Mouse (Mus musculus) CH12.LX (cell line): ENCODE results near the gene H2-Aa. TPM values are rescaled to one million over a fixed set of nuclear protein-coding genes. Genes with fewer than 3 reads are reported as not detected.

ENCODE experiments used
- DNase-seq: peaks from one replicate; pipeline ENCODE4 v3.0.0-alpha.2; 2013; ENCODE audit errors: extremely low read depth
- H3K27ac ChIP-seq: 2 replicates; pipeline ENCODE4 v1.5.1; 2012; ENCODE audit warnings: low read depth, mild to moderate bottlenecking, control low read depth, moderate library complexity; ENCODE audit not compliant: insufficient read depth
- H3K27me3 ChIP-seq: replicated peaks from 2 replicates; pipeline ENCODE3; 2012; ENCODE audit warnings: inconsistent platforms
- H3K36me3 ChIP-seq, 2 experiments: replicated peaks in 1 of 2; 2 replicates each; pipeline versions ENCODE3 to v1.6.1; 2012; ENCODE audit warnings: inconsistent platforms in 1 of 2, low read length in 1 of 2, mild to moderate bottlenecking in 1 of 2, mixed read lengths in 1 of 2, moderate library complexity in 1 of 2; ENCODE audit not compliant: control insufficient read depth in 1 of 2, insufficient read depth in 1 of 2
- H3K4me1 ChIP-seq, 2 experiments: 2 replicates each; pipeline ENCODE4 v1.6.1; 2012; ENCODE audit warnings: inconsistent platforms in 1 of 2, moderate library complexity in 1 of 2; ENCODE audit not compliant: insufficient read depth in 2 of 2, control insufficient read depth in 1 of 2
- H3K4me2 ChIP-seq: 2 replicates; pipeline ENCODE4 v1.6.1; 2012; ENCODE audit warnings: low read depth, mild to moderate bottlenecking, control low read depth; ENCODE audit not compliant: poor library complexity, insufficient read depth, severe bottlenecking
- H3K4me3 ChIP-seq, 3 experiments: fragments of 150-350 bp in 1 of 3; sonication (generic) in 1 of 3; replicated peaks in 1 of 3; 2 replicates each; pipeline versions ENCODE3 to v1.5.1; 2011 to 2012; ENCODE audit warnings: low read depth in 2 of 3, low read length in 2 of 3, mild to moderate bottlenecking in 2 of 3, moderate library complexity in 2 of 3, control low read depth in 1 of 3, improper control_type of control experiment in 1 of 3, inconsistent platforms in 1 of 3, mixed read lengths in 1 of 3; ENCODE audit not compliant: poor library complexity in 1 of 3
- H3K79me2 ChIP-seq: replicated peaks from 2 replicates; pipeline ENCODE4 v1.6.1; 2012; ENCODE audit warnings: mild to moderate bottlenecking, moderate library complexity; ENCODE audit not compliant: control insufficient read depth, poor library complexity, insufficient read depth, severe bottlenecking; ENCODE audit errors: extremely low read depth
- H3K9ac ChIP-seq: 2 replicates; pipeline ENCODE4 v1.6.1; 2012; ENCODE audit warnings: low read depth, mild to moderate bottlenecking, control low read depth, moderate library complexity; ENCODE audit not compliant: insufficient read depth
- H3K9me3 ChIP-seq: replicated peaks from 2 replicates; pipeline ENCODE3; 2012; ENCODE audit warnings: low read length, inconsistent platforms, mixed read lengths
- CHD1 ChIP-seq: IDR thresholded peaks from 2 replicates; pipeline ENCODE4 v1.6.1; 2012; ENCODE audit warnings: low read depth, low read length, improper control_type of control experiment, inconsistent platforms
- CTCF ChIP-seq, 2 experiments: IDR thresholded peaks in 1 of 2; conservative IDR thresholded peaks in 1 of 2; 2 replicates each; pipeline ENCODE4 v1.5.1; 2011 to 2012; ENCODE audit warnings: low read depth in 2 of 2, low read length in 2 of 2, improper control_type of control experiment in 1 of 2, inconsistent platforms in 1 of 2, mild to moderate bottlenecking in 1 of 2, moderate library complexity in 1 of 2
- HCFC1 ChIP-seq: IDR thresholded peaks from 2 replicates; pipeline ENCODE4 v1.6.1; 2012; ENCODE audit warnings: low read depth, mild to moderate bottlenecking, inconsistent platforms, low read length, improper control_type of control experiment
- IRF4 ChIP-seq: IDR thresholded peaks from 2 replicates; pipeline ENCODE4 v1.6.1; 2014; ENCODE audit warnings: low read depth, mild to moderate bottlenecking, inconsistent platforms, low read length, improper control_type of control experiment
- JUND ChIP-seq: conservative IDR thresholded peaks from 2 replicates; pipeline ENCODE4 v1.6.1; 2011; ENCODE audit warnings: low read depth, low read length, improper control_type of control experiment
- KAT2A ChIP-seq: IDR thresholded peaks from 2 replicates; pipeline ENCODE4 v1.6.1; 2012; ENCODE audit warnings: low read length, improper control_type of control experiment, inconsistent platforms; ENCODE audit not compliant: insufficient replicate concordance
- MAFK ChIP-seq: IDR thresholded peaks from 2 replicates; pipeline ENCODE4 v1.6.1; 2011; ENCODE audit warnings: low read length, improper control_type of control experiment; ENCODE audit not compliant: insufficient replicate concordance
- MAX ChIP-seq: IDR thresholded peaks from 2 replicates; pipeline ENCODE4 v1.6.1; 2011; ENCODE audit warnings: low read length, improper control_type of control experiment
- MEF2A ChIP-seq: IDR thresholded peaks from 2 replicates; pipeline ENCODE4 v1.6.1; 2014; ENCODE audit warnings: low read depth, mild to moderate bottlenecking, inconsistent platforms, low read length, improper control_type of control experiment, borderline replicate concordance
- MYC ChIP-seq: IDR thresholded peaks from 2 replicates; pipeline ENCODE4 v1.6.1; 2011; ENCODE audit warnings: low read depth, mild to moderate bottlenecking, improper control_type of control experiment, low read length
- PAX5 ChIP-seq: IDR thresholded peaks from 2 replicates; pipeline ENCODE4 v1.6.1; 2012; ENCODE audit warnings: low read length, inconsistent platforms, mixed read lengths
- POLR2A ChIP-seq: IDR thresholded peaks from 2 replicates; pipeline ENCODE4 v1.6.1; 2011; ENCODE audit warnings: low read depth, mild to moderate bottlenecking, improper control_type of control experiment, low read length
- POLR2AphosphoS2 ChIP-seq: IDR thresholded peaks from 2 replicates; pipeline ENCODE4 v1.6.1; 2011; ENCODE audit warnings: low read depth, low read length, improper control_type of control experiment
- RAD21 ChIP-seq: IDR thresholded peaks from 2 replicates; pipeline ENCODE4 v1.6.1; 2011; ENCODE audit warnings: low read depth, mild to moderate bottlenecking, low read length, improper control_type of control experiment, moderate library complexity
- RCOR1 ChIP-seq: conservative IDR thresholded peaks from 2 replicates; pipeline ENCODE4 v1.6.1; 2012; ENCODE audit warnings: low read depth, mild to moderate bottlenecking, inconsistent platforms, low read length, improper control_type of control experiment
- SIN3A ChIP-seq: IDR thresholded peaks from 2 replicates; pipeline ENCODE4 v1.6.1; 2012; ENCODE audit warnings: low read length, improper control_type of control experiment, inconsistent platforms
- SMC3 ChIP-seq: IDR thresholded peaks from 2 replicates; pipeline ENCODE4 v1.6.1; 2011; ENCODE audit warnings: low read depth, low read length, improper control_type of control experiment
- TCF12 ChIP-seq: IDR thresholded peaks from 2 replicates; pipeline ENCODE4 v1.6.1; 2014; ENCODE audit warnings: low read depth, mild to moderate bottlenecking, inconsistent platforms, low read length, improper control_type of control experiment
- UBTF ChIP-seq: IDR thresholded peaks from 2 replicates; pipeline ENCODE4 v1.6.1; 2012; ENCODE audit warnings: low read depth, mild to moderate bottlenecking, inconsistent platforms, low read length, improper control_type of control experiment, moderate library complexity
- USF1 ChIP-seq: IDR thresholded peaks from 2 replicates; pipeline ENCODE4 v1.6.1; 2014; ENCODE audit warnings: low read depth, mild to moderate bottlenecking, inconsistent platforms, low read length, improper control_type of control experiment
- ZC3H11A ChIP-seq: IDR thresholded peaks from 2 replicates; pipeline ENCODE4 v1.6.1; 2012; ENCODE audit warnings: low read depth, mild to moderate bottlenecking, inconsistent platforms, low read length, improper control_type of control experiment
- ZNF384 ChIP-seq: IDR thresholded peaks from 2 replicates; pipeline ENCODE4 v1.6.1; 2012; ENCODE audit warnings: low read depth, low read length, improper control_type of control experiment, inconsistent platforms
- dilution Hi-C: fragments of 300-500 bp; cut with MboI; formaldehyde crosslinking; loops from 2 replicates; pipeline ENCODE4 v1.14.3; 2020; ENCODE audit warnings: low sequenced_read_pairs; ENCODE audit not compliant: extremely low pct_unique_long_range_greater_than_20kb, extremely low pct_ligation_motif_present
- in situ Hi-C: fragments of 300-500 bp; cut with MboI; formaldehyde crosslinking; loops from 3 replicates; pipeline ENCODE4 v1.14.3; 2019; ENCODE audit warnings: low sequenced_read_pairs, low pct_ligation_motif_present, low pct_unique_long_range_greater_than_20kb, mixed read lengths
- polyA plus RNA-seq: library from polyadenylated mRNA; unstranded; fragments of >175 nt; gene quantifications from 2 replicates; pipeline ENCODE4 v1.2.1, GENCODE M21; 2012; ENCODE audit warnings: low read depth; ENCODE audit not compliant: insufficient read length
- total RNA-seq, 2 experiments: library from RNA; depleted of rRNA; stranded (reverse); fragments of 300-350 nt in 1 of 2; fragments of >200 nt in 1 of 2; gene quantifications; 2 replicates each; pipeline ENCODE4 v1.2.3; 2012 to 2014

The H2-Aa gene
- total and polyA plus RNA-seq, 3 experiments: 385 to 958 (median 488) TPM

DNA sequence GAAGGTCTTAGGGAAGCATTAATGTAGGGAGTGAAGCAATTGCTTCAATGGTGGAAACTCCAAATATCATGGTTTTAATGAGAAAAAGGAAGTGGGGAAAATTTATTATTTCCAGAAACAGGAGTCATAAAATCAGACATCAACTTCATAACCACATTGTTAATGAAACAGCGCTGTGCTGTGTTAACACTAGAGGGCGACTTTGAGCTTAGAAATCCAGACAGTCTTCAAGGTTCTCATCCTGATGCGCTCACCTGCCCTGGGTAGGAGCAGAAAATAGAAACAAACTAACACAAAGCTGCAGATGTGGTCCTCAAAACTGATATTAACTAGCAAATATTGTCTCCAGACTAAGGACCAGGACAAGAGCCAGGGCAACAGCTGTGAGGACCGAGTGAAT, 37.7 kb downstream of the H2-Aa start:
- Histone ChIP-seq H3K9ac (no peak overlapping the region), H3K4me1 (peaks cover 0 to 31% of the 10 kb centered on the region in 2 experiments; a peak in 2 of 4 replicates), H3K36me3 (peaks cover 0 to 5% of the 10 kb centered on the region in 2 experiments), H3K79me2 (no peaks in the 10 kb centered on the region), H3K9me3 (no peaks in the 10 kb centered on the region), H3K27me3 (no peaks in the 10 kb centered on the region), H3K27ac (no peak overlapping the region), H3K4me3 (no peak overlapping the region), H3K4me2 (no peak overlapping the region)
- dilution Hi-C loops: no loop called here
- peak; percentile 80 for DNase-seq
- peak; percentile 84 for TF ChIP-seq RAD21
- no peak for TF ChIP-seq POLR2A
- peak; percentile 91 for TF ChIP-seq SMC3
- TF ChIP-seq CTCF (conservative IDR thresholded peaks at IDR 0.05 in 1 of 2, IDR thresholded peaks at IDR 0.05 in 1 of 2; ENCODE audit: low read depth in 2 of 2, low read length in 2 of 2): peak; percentile 79 to 89
- TF ChIP-seq POLR2AphosphoS2: no peak
- TF ChIP-seq IRF4: no peak
- TF ChIP-seq MEF2A: 0 out of 2 replicates have a peak, but pooled peaks have one; percentile 25
- no peak for TF ChIP-seq KAT2A
- no peak for TF ChIP-seq MAFK
- peak; percentile 50; the same call in 1 of the 2 replicates for TF ChIP-seq MYC
- TF ChIP-seq RCOR1: no peak
- TF ChIP-seq ZC3H11A: peak; percentile 28; the same call in 1 of the 2 replicates
- no peak for TF ChIP-seq MAX
- TF ChIP-seq HCFC1: no peak
- no peak for TF ChIP-seq UBTF
- in situ Hi-C loops: loop anchor here (5.0 to 10.0 kb wide), 3 partner anchors 97 to 305 kb away; no protein-coding TSS in a partner anchor

DNA sequence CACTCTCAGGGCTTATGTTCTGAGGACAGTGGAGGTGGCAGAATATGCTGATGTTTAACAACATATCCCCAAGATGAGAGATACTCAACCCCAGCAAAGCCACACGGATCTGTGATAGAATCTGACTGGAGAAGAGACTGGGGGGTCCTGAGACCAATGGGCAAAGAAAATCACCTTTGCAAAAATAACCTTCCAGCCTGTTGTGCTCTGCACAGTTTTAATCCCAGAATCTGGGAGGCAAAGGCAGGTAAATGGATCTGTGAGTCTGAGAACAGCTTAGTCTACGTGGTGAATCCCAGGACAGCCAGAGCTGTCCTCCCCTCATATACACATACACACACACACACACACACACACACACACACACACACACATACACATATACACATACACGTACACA, 38.3 kb downstream of the H2-Aa start:
- Histone ChIP-seq H3K36me3 (peaks cover 0 to 9% of the 10 kb centered on the region in 2 experiments), H3K79me2 (no peaks in the 10 kb centered on the region), H3K4me3 (no peak overlapping the region), H3K9ac (no peak overlapping the region), H3K4me1 (peaks cover 0 to 27% of the 10 kb centered on the region in 2 experiments; a peak in 2 of 4 replicates), H3K27me3 (no peaks in the 10 kb centered on the region), H3K27ac (no peak overlapping the region), H3K9me3 (no peaks in the 10 kb centered on the region)
- TF ChIP-seq CHD1 (no peak), ZNF384 (no peak), SIN3A (no peak), JUND (no peak), PAX5 (no peak), USF1 (no peak), TCF12 (no peak)
- TF ChIP-seq, all 38 proteins: peak for 0
- H3K4me2 ChIP-seq: no peak overlapping the region
- DNase-seq: no peak
- in situ Hi-C loops (loop anchor here (5.0 to 10.0 kb wide), 3 partner anchors 98 to 305 kb away; no protein-coding TSS in a partner anchor), dilution Hi-C loops (no loop called here)
